Mouse (Mus musculus) kidney, postnatal 14 days (tissue): ENCODE results near the gene Asb7.

Experiments used
- DNase-seq: peaks from one replicate; pipeline ENCODE4 v3.0.0; 2022; ENCODE audit warnings: mixed read lengths

The Asb7 gene

GRCm38 (mm10) chr7:66689294-66689619, at the start of gene Asb7:
Gene Asb7, minus strand, starts transcription at chr7:66689596.
- DNase-seq, result no peak

GRCm38 (mm10) chr7:66737418-66737817, 48.0 kb upstream of the Asb7 start:
- no peak for DNase-seq

- DNase-seq, result no peak
These were observed 45.6 kb upstream of the Asb7 start for GRCm38 (mm10) chr7:66734993-66735392.

GRCm38 (mm10) chr7:66734466-66734865, 45.1 kb upstream of the Asb7 start:
- no peak for DNase-seq

- no peak for DNase-seq
These were observed 44.5 kb upstream of the Asb7 start for GRCm38 (mm10) chr7:66733882-66734281.

GRCm38 (mm10) chr7:66733431-66733830, 44.0 kb upstream of the Asb7 start:
- no peak for DNase-seq

GRCm38 (mm10) chr7:66729232-66729631, 39.8 kb upstream of the Asb7 start:
- no peak for DNase-seq

- no peak for DNase-seq
These were observed 38.7 kb upstream of the Asb7 start for GRCm38 (mm10) chr7:66728072-66728471.

- DNase-seq, result no peak
These were observed 35.6 kb upstream of the Asb7 start for GRCm38 (mm10) chr7:66724954-66725353.

GRCm38 (mm10) chr7:66724514-66724913, 35.1 kb upstream of the Asb7 start:
- no peak for DNase-seq

- no peak for DNase-seq
These were observed 21.8 kb upstream of the Asb7 start for GRCm38 (mm10) chr7:66711166-66711565.

GRCm38 (mm10) chr7:66704631-66705030, 15.2 kb upstream of the Asb7 start:
- DNase-seq, result no peak

GRCm38 (mm10) chr7:66702721-66703120, 13.3 kb upstream of the Asb7 start:
- DNase-seq, result no peak

GRCm38 (mm10) chr7:66694467-66694866, 5.1 kb upstream of the Asb7 start:
- DNase-seq, result peak; percentile 9

GRCm38 (mm10) chr7:66689620-66690360, 394 bp upstream of the Asb7 start, which contains the start of gene Lins1:
Gene Lins1, plus strand, starts transcription at chr7:66689889.
- peak; percentile 99 for DNase-seq

GRCm38 (mm10) chr7:66688721-66689120, 675 bp downstream of the Asb7 start:
- DNase-seq, result no peak

GRCm38 (mm10) chr7:66682119-66682863, 7.1 kb downstream of the Asb7 start:
- no peak for DNase-seq

- DNase-seq, result no peak
These were observed 13.6 kb downstream of the Asb7 start for GRCm38 (mm10) chr7:66675800-66676199.

- DNase-seq, result no peak
These were observed 22.3 kb downstream of the Asb7 start for GRCm38 (mm10) chr7:66667064-66667463.

GRCm38 (mm10) chr7:66663548-66663947, 25.8 kb downstream of the Asb7 start:
- DNase-seq, result no peak

GRCm38 (mm10) chr7:66661572-66661971, 27.8 kb downstream of the Asb7 start:
- DNase-seq, result peak; percentile 87

- no peak for DNase-seq
These were observed 28.4 kb downstream of the Asb7 start for GRCm38 (mm10) chr7:66660972-66661371.

- no peak for DNase-seq
These were observed 29.1 kb downstream of the Asb7 start for GRCm38 (mm10) chr7:66660291-66660690.

- DNase-seq, result peak; percentile 12
These were observed 33.9 kb downstream of the Asb7 start for GRCm38 (mm10) chr7:66655471-66655870.
